In the genomic region with DNA sequence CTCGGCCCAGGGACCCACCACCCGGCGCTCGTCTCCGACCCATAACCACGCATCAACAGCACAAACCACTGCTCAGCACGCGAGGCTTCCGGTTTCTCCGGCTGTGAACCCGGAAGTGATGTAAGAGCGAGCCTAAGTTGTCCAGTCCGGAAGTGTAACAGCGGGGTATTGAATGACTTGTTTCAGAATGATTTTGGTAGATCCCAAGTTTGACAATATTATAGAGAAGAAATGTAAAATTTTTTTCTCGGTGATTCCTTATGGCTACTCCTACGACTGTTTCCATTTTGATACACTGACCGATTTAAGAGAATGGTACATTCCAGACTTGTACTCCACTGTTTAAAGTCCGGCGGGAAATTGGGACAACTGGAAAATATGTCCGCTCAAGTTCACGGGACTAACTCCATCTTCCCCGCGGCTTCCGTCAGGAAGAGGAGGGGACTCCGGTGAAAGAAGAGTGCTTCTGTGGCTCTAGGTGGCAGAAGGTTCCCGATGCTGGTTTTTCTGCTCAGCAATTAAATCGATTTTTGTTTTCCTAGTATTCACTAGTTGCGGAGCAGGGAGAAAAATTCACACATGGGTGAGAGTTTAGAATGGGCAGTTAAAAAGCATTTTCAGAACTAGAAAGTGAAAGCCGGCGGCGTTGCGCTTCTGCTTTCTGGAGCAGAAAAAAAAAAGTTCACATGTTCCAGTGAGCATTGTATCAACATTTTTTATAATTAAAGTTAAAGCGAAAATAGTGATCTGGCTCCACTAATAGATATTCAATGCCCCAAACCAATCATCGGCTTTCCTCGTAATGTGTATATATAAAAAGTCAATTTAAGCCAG, we compare ENCODE assay signal across 8 mouse cellular contexts. TPM values are rescaled to one million over a fixed set of nuclear protein-coding genes. Genes with fewer than 3 reads are reported as not detected.
DNase-seq lines count a peak whose midpoint lies in the region; ATAC-seq lines count a peak whose summit lies in the region.

TSS of gene Lsg1 (minus strand) at position 99 of the 834 bp plus-strand sequence.

- peak within 1 kb of the TSS; percentile 59 for H3K4me3 ChIP-seq in hindbrain, embryonic 15.5 days

- H3K4me2 ChIP-seq in hindbrain, embryonic 15.5 days, result peak within 1 kb of the TSS; percentile 65

- no peaks in the 10 kb centered on the region for H3K27me3 ChIP-seq in hindbrain, embryonic 15.5 days

- peak within 1 kb of the TSS; percentile 49 for H3K9ac ChIP-seq in hindbrain, embryonic 15.5 days

- WGBS in hindbrain, embryonic 15.5 days, result 4% methylated on average over 35 of the region's 35 CpGs

- peak; percentile 87 for DNase-seq in T-cell, adult 2 months (ENCODE audit: low spot score)
- DNase-seq in cerebellum, postnatal 36 days, result peak; percentile 80 to 93
- DNase-seq in frontal cortex, postnatal 36 days (ENCODE audit: low spot score in 2 of 2), result peak; percentile 82 to 89
- DNase-seq in left cerebral cortex, adult 11 months (ENCODE audit: low spot score), result peak; percentile 85
- peak; percentile 87 to 92 for DNase-seq in lung, postnatal 4 days
- peak; percentile 95 for DNase-seq in retina, postnatal 7 days (ENCODE audit: low read depth, low spot score)
- peak; percentile 45 for DNase-seq in urinary bladder, adult 2 months (ENCODE audit: low spot score)

- no peaks in the 10 kb centered on the region for H3K9me3 ChIP-seq in hindbrain, embryonic 15.5 days

- peaks cover 14% of the 10 kb centered on the region for H3K36me3 ChIP-seq in hindbrain, embryonic 15.5 days

- peaks cover 13% of the 10 kb centered on the region for H3K4me1 ChIP-seq in hindbrain, embryonic 15.5 days (replicated peaks)

- peak; percentile 96 for ATAC-seq in hindbrain, embryonic 15.5 days (ENCODE audit: low FRiP score, low read depth)

- H3K27ac ChIP-seq in hindbrain, embryonic 15.5 days (replicated peaks), result peak within 1 kb of the TSS; percentile 79

RNA-seq across cellular contexts. Expression of gene Lsg1, which starts in this region (rescaled TPM):
- polyA plus RNA-seq in hindbrain, embryonic 15.5 days (2015; fragmentation: Nextera tagmentation; extraction: Ambion mirVana), result 45.5 and 45.7 TPM in 2 replicates
- polyA plus RNA-seq in urinary bladder, adult 2 months (2012; rRNA removed), result 22.0 and 22.5 TPM in 2 replicates

Comparison
In these comparisons a context has a peak if more than half of its experiments do, and no peak if none do; other contexts are left out.
1. Peak in every context shown above with its lines: DNase-seq, ATAC-seq, H3K4me3 ChIP-seq and H3K27ac ChIP-seq.
2. DNase-seq: peak in every context shown above with its lines; median percentile 95 in retina, postnatal 7 days; 90 in lung, postnatal 4 days; 87 in T-cell, adult 2 months; 86 in cerebellum, postnatal 36 days; 86 in frontal cortex, postnatal 36 days; 85 in left cerebral cortex, adult 11 months; 45 in urinary bladder, adult 2 months.